Mouse (Mus musculus): ENCODE data around the gene Arsa. TPM values are rescaled to one million over a fixed set of nuclear protein-coding genes. Genes with fewer than 3 reads are reported as not detected.
A peak's percentile ranks its signal among the peaks of the same experiment; 100 is the strongest.
"Not testable (repeated sequence)": the region's sequence is repeated elsewhere in the genome, so short reads cannot be mapped to it uniquely, and the experiment has no call there.

Arsa gene
- total RNA-seq, 1 experiment from 2014 or later, result 7.1 TPM

- no peak for ATAC-seq (replicated peaks in 1 of 2; ENCODE audit: insufficient read depth in 1 of 2, low FRiP score in 2 of 2, low TSS enrichment in 1 of 2, low read depth in 1 of 2, poor library complexity in 2 of 2, severe bottlenecking in 2 of 2)
These were observed 46.0 kb downstream of the Arsa start for GRCm38 (mm10) chr15:89431271-89431670.

GRCm38 (mm10) chr15:89430771-89431170 is 46.5 kb downstream of the Arsa start:
- not testable (repeated sequence) for ATAC-seq (replicated peaks in 1 of 2; ENCODE audit: insufficient read depth in 1 of 2, low FRiP score in 2 of 2, low TSS enrichment in 1 of 2, low read depth in 1 of 2, poor library complexity in 2 of 2, severe bottlenecking in 2 of 2)

GRCm38 (mm10) chr15:89430341-89430740 is 46.9 kb downstream of the Arsa start:
- no peak for ATAC-seq (replicated peaks in 1 of 2; ENCODE audit: insufficient read depth in 1 of 2, low FRiP score in 2 of 2, low TSS enrichment in 1 of 2, low read depth in 1 of 2, poor library complexity in 2 of 2, severe bottlenecking in 2 of 2)

GRCm38 (mm10) chr15:89429352-89430221 is 47.6 kb downstream of the Arsa start, which contains the start of the genes C730034F03Rik, Gm44502 and Chkb:
C730034F03Rik (plus strand) TSS chr15:89429589.
Gm44502 (minus strand) TSS chr15:89429696.
Chkb (minus strand) TSS chr15:89429908.
- peak; percentile 88 to 90 for ATAC-seq (replicated peaks in 1 of 2; ENCODE audit: insufficient read depth in 1 of 2, low FRiP score in 2 of 2, low TSS enrichment in 1 of 2, low read depth in 1 of 2, poor library complexity in 2 of 2, severe bottlenecking in 2 of 2)

- no peak for ATAC-seq (replicated peaks in 1 of 2; ENCODE audit: insufficient read depth in 1 of 2, low FRiP score in 2 of 2, low TSS enrichment in 1 of 2, low read depth in 1 of 2, poor library complexity in 2 of 2, severe bottlenecking in 2 of 2)
These were observed 48.3 kb downstream of the Arsa start for GRCm38 (mm10) chr15:89428821-89429351.

GRCm38 (mm10) chr15:89428136-89428790 is 49.0 kb downstream of the Arsa start:
- ATAC-seq (replicated peaks in 1 of 2; ENCODE audit: insufficient read depth in 1 of 2, low FRiP score in 2 of 2, low TSS enrichment in 1 of 2, low read depth in 1 of 2, poor library complexity in 2 of 2, severe bottlenecking in 2 of 2), result no peak

GRCm38 (mm10) chr15:89426716-89427115 is 50.5 kb downstream of the Arsa start:
- ATAC-seq (replicated peaks in 1 of 2; ENCODE audit: insufficient read depth in 1 of 2, low FRiP score in 2 of 2, low TSS enrichment in 1 of 2, low read depth in 1 of 2, poor library complexity in 2 of 2, severe bottlenecking in 2 of 2), result no peak

- no peak for ATAC-seq (replicated peaks in 1 of 2; ENCODE audit: insufficient read depth in 1 of 2, low FRiP score in 2 of 2, low TSS enrichment in 1 of 2, low read depth in 1 of 2, poor library complexity in 2 of 2, severe bottlenecking in 2 of 2)
These were observed 51.5 kb downstream of the Arsa start, which contains the start of gene Cpt1b for GRCm38 (mm10) chr15:89425711-89426121. Cpt1b (minus strand) TSS chr15:89425863.

- ATAC-seq (replicated peaks in 1 of 2; ENCODE audit: insufficient read depth in 1 of 2, low FRiP score in 2 of 2, low TSS enrichment in 1 of 2, low read depth in 1 of 2, poor library complexity in 2 of 2, severe bottlenecking in 2 of 2), result no peak
These were observed 52.6 kb downstream of the Arsa start for GRCm38 (mm10) chr15:89424621-89425020.

Other genes with a start within 250 kb of the Arsa start
- 69.9 and 76.7 TPM in 2 replicates for gene Sbf1, start 162.1 kb downstream of the Arsa start, total RNA-seq (2017)
- gene Adm2, start 154.7 kb downstream of the Arsa start, total RNA-seq (2017), result not detected in 2 replicates
- gene Miox, start 143.0 kb downstream of the Arsa start, total RNA-seq (2017), result not detected in 2 replicates
- 15.7 and 17.2 TPM in 2 replicates for gene Lmf2, start 121.8 kb downstream of the Arsa start, total RNA-seq (2017)
- 102 and 104 TPM in 2 replicates for gene Ncaph2, start 121.7 kb downstream of the Arsa start, total RNA-seq (2017)
- 19.7 and 26.6 TPM in 2 replicates for gene Sco2, start 103.6 kb downstream of the Arsa start, total RNA-seq (2017)
- not detected in 2 replicates for gene Tymp, start 100.4 kb downstream of the Arsa start, total RNA-seq (2017)
- 11.7 and 21.6 TPM in 2 replicates for gene Odf3b, start 98.1 kb downstream of the Arsa start, total RNA-seq (2017)
- 0.10 and 0.38 TPM in 2 replicates for gene Klhdc7b, start 92.5 kb downstream of the Arsa start, total RNA-seq (2017)
- gene Syce3, start 66.9 kb downstream of the Arsa start, total RNA-seq (2017), result not detected in 2 replicates
- gene Cpt1b, start 51.6 kb downstream of the Arsa start, total RNA-seq (2017), result 1.3 TPM in 1 of 2 replicates, not detected in the other
- 4.9 and 13.3 TPM in 2 replicates for gene C730034F03Rik, start 47.8 kb downstream of the Arsa start, total RNA-seq (2017)
- not detected in 2 replicates for gene Gm44502, start 47.7 kb downstream of the Arsa start, total RNA-seq (2017)
- 29.7 and 32.6 TPM in 2 replicates for gene Chkb, start 47.5 kb downstream of the Arsa start, total RNA-seq (2017)
- not detected in 2 replicates for gene Mapk8ip2, start 23.5 kb downstream of the Arsa start, total RNA-seq (2017)
- 4.5 and 12.2 TPM in 2 replicates for gene Shank3, start 22.2 kb upstream of the Arsa start, total RNA-seq (2017)
- 0.75 TPM in 1 of 2 replicates, not detected in the other for gene Acr, start 90.9 kb upstream of the Arsa start, total RNA-seq (2017)
- 13.0 TPM in 2 replicates for gene Rabl2, start 114.5 kb upstream of the Arsa start, total RNA-seq (2017)

Data from hematopoietic stem cell, adult 5-6 weeks (primary cell).